Mouse (Mus musculus) hindbrain, embryonic 10.5 days (tissue): ENCODE measurements at regions not wholly inside any gene's neighbourhood (a gene's known extent, or its start where the extent isn't known, plus 50 kb on each side); places are given as distances from the start of the nearest gene placed in this dataset.

Experiments
- DNase-seq: peaks from one replicate; pipeline ENCODE4 v3.0.0-alpha.2; 2017; ENCODE audit warnings: low spot score
- H3K27ac ChIP-seq: fragments of 300-500 bp; sonication (generic); 2 replicates; pipeline ENCODE4 v1.5.1; 2016; ENCODE audit warnings: mild to moderate bottlenecking, moderate library complexity
- H3K27me3 ChIP-seq: fragments of 300-500 bp; sonication (generic); 2 replicates; pipeline ENCODE4 v1.6.1; 2016; ENCODE audit warnings: mild to moderate bottlenecking; ENCODE audit not compliant: poor library complexity, insufficient read depth, severe bottlenecking
- H3K36me3 ChIP-seq: fragments of 300-500 bp; sonication (generic); 2 replicates; pipeline ENCODE4 v1.6.1; 2016; ENCODE audit warnings: mild to moderate bottlenecking, moderate library complexity
- H3K4me1 ChIP-seq: fragments of 300-500 bp; sonication (generic); replicated peaks from 2 replicates; pipeline ENCODE4 v1.6.1; 2016; ENCODE audit warnings: mild to moderate bottlenecking
- H3K4me3 ChIP-seq: fragments of 300-500 bp; sonication (generic); 2 replicates; pipeline ENCODE4 v1.5.1; 2016; ENCODE audit warnings: mild to moderate bottlenecking, moderate library complexity
- H3K9me3 ChIP-seq: fragments of 300-500 bp; sonication (generic); 2 replicates; pipeline ENCODE4 v1.6.1; 2016; ENCODE audit warnings: mild to moderate bottlenecking, moderate library complexity
- WGBS: fragments of 180-500 bp; shearing (Covaris S2); methylation state at CpG from one replicate; pipeline ENCODE4 v1.1.7; 2016; 5-methylcytosine and 5-hydroxymethylcytosine counted together

DNA sequence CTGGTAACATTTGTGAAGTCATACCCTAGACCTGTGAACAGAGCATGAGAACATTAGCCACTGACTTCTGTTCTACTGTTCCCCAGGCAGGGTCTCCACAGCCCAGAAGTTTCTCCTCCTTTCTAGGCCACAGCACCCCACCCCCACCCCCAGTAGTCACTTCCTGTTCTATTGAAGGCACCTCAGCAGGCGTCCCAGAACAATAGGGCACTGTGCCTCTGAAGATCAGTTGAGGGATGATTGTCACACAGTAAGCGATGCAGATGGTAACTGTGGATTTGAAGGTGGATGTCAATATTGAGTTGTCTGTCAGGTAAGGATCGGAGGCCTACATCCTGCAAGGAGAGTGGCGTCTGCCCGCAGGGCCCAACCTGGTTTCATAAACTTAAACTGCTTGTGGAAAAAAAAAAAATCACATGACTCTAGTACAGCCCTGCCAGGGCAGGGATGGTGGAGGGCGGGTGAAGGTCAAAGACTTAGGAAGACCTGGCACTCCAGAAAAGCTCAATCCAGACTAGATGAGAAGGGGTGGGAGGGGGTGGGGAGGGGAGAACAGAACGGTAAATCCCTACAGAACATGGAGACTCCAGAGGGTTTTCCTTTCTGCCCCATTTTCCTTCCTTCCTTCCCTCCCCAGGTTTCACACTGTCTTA is 103.1 kb upstream of the Rybp start:
- no peaks in the 10 kb centered on the region for H3K9me3 ChIP-seq
- no peak for DNase-seq
- WGBS, result 74% methylated on average over 7 of the region's 7 CpGs

GRCm38 (mm10) chr6:100387042-100387441 is 99.8 kb upstream of the Rybp start:
- H3K4me3 ChIP-seq, result no peak overlapping the region
- H3K9me3 ChIP-seq, result no peaks in the 10 kb centered on the region
- no peak for DNase-seq
- no peak overlapping the region for H3K27ac ChIP-seq
- H3K4me1 ChIP-seq, result peaks cover 10% of the 10 kb centered on the region
- 42% methylated on average over 5 of the region's 5 CpGs for WGBS
- H3K36me3 ChIP-seq, result no peaks in the 10 kb centered on the region
- H3K27me3 ChIP-seq, result peaks cover 61% of the 10 kb centered on the region

More for the DNA sequence above, 103.1 kb upstream of the Rybp start:
- Histone ChIP-seq H3K27me3 (peaks cover 33% of the 10 kb centered on the region), H3K4me1 (peaks cover 7% of the 10 kb centered on the region), H3K27ac (no peak overlapping the region), H3K4me3 (no peak overlapping the region), H3K36me3 (no peaks in the 10 kb centered on the region)

DNA sequence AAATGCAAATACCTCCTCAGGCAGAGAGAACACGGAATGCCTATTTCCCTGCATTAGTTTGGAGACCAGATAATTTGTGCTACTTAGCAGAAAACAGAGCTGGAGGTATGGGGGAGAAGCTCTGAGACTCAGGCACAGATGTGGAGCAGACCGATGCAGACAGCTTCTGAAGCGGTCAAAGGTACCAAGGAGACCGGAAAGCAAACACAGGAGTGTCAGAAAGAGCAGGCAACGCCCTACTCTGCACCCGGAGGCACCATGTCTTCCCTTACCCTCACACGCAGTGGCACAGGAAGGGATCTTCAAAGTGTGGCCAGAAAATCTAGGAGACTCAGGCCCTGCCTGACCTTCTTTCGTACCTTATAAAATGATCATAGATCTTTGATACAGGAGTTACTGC is 98.4 kb upstream of the Rybp start:
- H3K27me3 ChIP-seq, result peaks cover 70% of the 10 kb centered on the region
- WGBS, result 65% methylated on average over 8 of the region's 8 CpGs
- no peak overlapping the region for H3K27ac ChIP-seq
- H3K4me1 ChIP-seq, result peaks cover 18% of the 10 kb centered on the region
- H3K9me3 ChIP-seq, result no peaks in the 10 kb centered on the region
- DNase-seq, result no peak
- no peaks in the 10 kb centered on the region for H3K36me3 ChIP-seq
- no peak overlapping the region for H3K4me3 ChIP-seq

GRCm38 (mm10) chr6:100381046-100381445 is 93.8 kb upstream of the Rybp start:
- Histone ChIP-seq H3K4me3 (no peak overlapping the region), H3K27me3 (peaks cover 82% of the 10 kb centered on the region)
- 85% methylated on average over 5 of the region's 5 CpGs for WGBS

DNA sequence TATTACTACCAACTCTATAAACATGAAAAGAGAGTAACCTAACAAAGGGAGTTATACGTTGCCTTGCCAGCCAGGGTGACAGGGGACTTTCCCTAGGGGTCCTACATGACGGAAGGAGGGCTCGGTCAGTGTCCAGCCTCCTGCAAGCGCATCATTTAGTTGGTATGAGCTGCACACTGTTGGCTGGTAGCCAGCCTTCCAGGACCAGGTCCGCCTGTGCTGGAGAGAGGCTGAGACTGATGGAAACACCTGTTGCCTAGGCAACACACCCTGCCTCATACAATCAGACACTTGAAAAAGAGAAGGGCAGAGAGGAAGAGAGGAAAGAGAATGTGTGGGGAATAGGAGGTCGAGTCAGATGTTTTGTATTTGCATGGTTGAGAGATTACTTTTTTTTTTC is 93.3 kb upstream of the Rybp start:
- Histone ChIP-seq H3K36me3 (no peaks in the 10 kb centered on the region), H3K9me3 (no peaks in the 10 kb centered on the region), H3K4me1 (peaks cover 44% of the 10 kb centered on the region), H3K27me3 (peaks cover 82% of the 10 kb centered on the region), H3K27ac (no peak overlapping the region), H3K4me3 (no peak overlapping the region)
- WGBS, result 34% methylated on average over 6 of the region's 6 CpGs
- DNase-seq, result peak; percentile 27

More at GRCm38 (mm10) chr6:100381046-100381445, 93.8 kb upstream of the Rybp start:
- Histone ChIP-seq H3K9me3 (no peaks in the 10 kb centered on the region), H3K4me1 (peaks cover 41% of the 10 kb centered on the region), H3K36me3 (no peaks in the 10 kb centered on the region), H3K27ac (no peak overlapping the region)
- no peak for DNase-seq

DNA sequence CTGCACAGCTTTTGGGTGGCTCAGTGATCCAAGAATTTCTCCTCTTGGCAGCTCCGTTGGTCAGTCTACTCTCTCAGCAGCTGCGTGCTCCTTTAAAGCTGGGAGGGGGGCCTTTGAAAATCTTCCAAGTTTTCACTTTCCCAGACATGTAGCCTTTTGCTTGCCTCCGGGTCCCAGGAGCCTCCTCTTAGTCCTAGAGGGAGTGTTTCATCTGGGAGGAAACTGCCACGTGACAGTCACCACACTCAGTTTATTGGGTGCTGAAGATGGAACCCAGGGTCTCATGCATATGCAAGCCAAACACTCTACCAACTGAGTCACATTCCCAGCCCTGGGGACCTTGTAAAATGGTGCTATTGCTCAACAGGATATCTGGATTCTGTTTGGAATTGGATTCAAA is 92.5 kb upstream of the Rybp start:
- no peak overlapping the region for H3K4me3 ChIP-seq
- WGBS, result 55% methylated on average over 4 of the region's 4 CpGs
- H3K27ac ChIP-seq, result no peak overlapping the region
- peaks cover 44% of the 10 kb centered on the region for H3K4me1 ChIP-seq
- peaks cover 80% of the 10 kb centered on the region for H3K27me3 ChIP-seq
- no peak for DNase-seq
- no peaks in the 10 kb centered on the region for H3K9me3 ChIP-seq
- no peaks in the 10 kb centered on the region for H3K36me3 ChIP-seq

GRCm38 (mm10) chr6:100378533-100378874 is 91.2 kb upstream of the Rybp start:
- Histone ChIP-seq H3K9me3 (no peaks in the 10 kb centered on the region), H3K4me1 (peaks cover 41% of the 10 kb centered on the region), H3K4me3 (no peak overlapping the region), H3K27me3 (peaks cover 73% of the 10 kb centered on the region), H3K36me3 (no peaks in the 10 kb centered on the region), H3K27ac (no peak overlapping the region)
- no peak for DNase-seq
- 62% methylated on average over 4 of the region's 4 CpGs for WGBS

DNA sequence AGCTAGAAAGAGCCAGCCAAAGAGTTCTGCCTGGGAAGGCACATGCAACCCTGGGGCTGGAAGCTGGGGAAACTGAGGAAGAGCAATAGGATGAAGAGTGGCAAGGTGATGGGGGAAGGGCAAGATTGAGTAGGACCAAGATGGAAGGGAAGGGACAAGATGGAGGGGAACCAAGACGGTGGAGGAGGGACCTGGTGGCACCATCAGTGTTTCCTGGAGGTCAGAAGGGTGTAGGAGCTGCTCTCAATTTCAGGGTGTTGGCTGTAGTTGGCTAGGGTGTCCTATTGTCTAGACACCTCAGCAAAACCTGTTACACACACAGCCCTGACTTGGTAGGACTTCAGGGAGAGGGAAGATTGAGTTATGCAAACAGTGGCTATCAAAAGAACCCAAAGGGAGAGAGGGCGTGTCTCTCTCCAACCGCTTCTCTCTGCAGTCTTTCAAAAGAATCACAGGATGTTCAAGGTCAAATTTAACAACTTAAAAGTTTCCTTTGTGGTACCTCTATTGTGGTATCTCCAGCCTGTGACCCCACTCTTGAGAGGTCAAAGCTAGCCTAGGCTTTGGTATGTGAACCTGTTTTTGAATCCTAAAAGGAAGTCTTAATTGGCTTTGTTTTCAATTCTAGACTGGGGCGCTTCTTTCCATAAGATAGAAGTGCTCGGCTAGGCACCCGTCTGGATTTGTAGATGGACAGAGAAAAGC is 90.7 kb upstream of the Rybp start:
- Histone ChIP-seq H3K27me3 (peaks cover 73% of the 10 kb centered on the region), H3K9me3 (no peaks in the 10 kb centered on the region), H3K27ac (no peak overlapping the region), H3K4me3 (no peak overlapping the region), H3K36me3 (no peaks in the 10 kb centered on the region), H3K4me1 (peaks cover 41% of the 10 kb centered on the region)
- 46% methylated on average over 6 of the region's 6 CpGs for WGBS
- DNase-seq, result no peak

- H3K27ac ChIP-seq, result no peak overlapping the region
- peaks cover 41% of the 10 kb centered on the region for H3K4me1 ChIP-seq
- 28% methylated on average over 9 of the region's 9 CpGs for WGBS
- H3K36me3 ChIP-seq, result no peaks in the 10 kb centered on the region
- no peak for DNase-seq
- peaks cover 72% of the 10 kb centered on the region for H3K27me3 ChIP-seq
- H3K9me3 ChIP-seq, result no peaks in the 10 kb centered on the region
- no peak overlapping the region for H3K4me3 ChIP-seq
Observed at GRCm38 (mm10) chr6:100376656-100377055, 89.4 kb upstream of the Rybp start.

- Histone ChIP-seq H3K36me3 (no peaks in the 10 kb centered on the region), H3K4me3 (no peak overlapping the region), H3K27ac (no peak overlapping the region), H3K9me3 (no peaks in the 10 kb centered on the region), H3K27me3 (peaks cover 50% of the 10 kb centered on the region), H3K4me1 (peaks cover under 1% of the 10 kb centered on the region; the same call in 1 of the 2 replicates)
- 96% methylated on average over 1 of the region's 1 CpGs for WGBS
- DNase-seq, result no peak
Observed at GRCm38 (mm10) chr6:100370828-100371227, 83.5 kb upstream of the Rybp start.

GRCm38 (mm10) chr6:100370358-100370757 is 83.1 kb upstream of the Rybp start:
- H3K27ac ChIP-seq, result no peak overlapping the region
- no peak for DNase-seq
- no peak overlapping the region for H3K4me3 ChIP-seq
- H3K36me3 ChIP-seq, result no peaks in the 10 kb centered on the region
- peaks cover 49% of the 10 kb centered on the region for H3K27me3 ChIP-seq
- no peaks in the 10 kb centered on the region for H3K9me3 ChIP-seq
- 88% methylated on average over 5 of the region's 5 CpGs for WGBS
- no peaks in the 10 kb centered on the region for H3K4me1 ChIP-seq

DNA sequence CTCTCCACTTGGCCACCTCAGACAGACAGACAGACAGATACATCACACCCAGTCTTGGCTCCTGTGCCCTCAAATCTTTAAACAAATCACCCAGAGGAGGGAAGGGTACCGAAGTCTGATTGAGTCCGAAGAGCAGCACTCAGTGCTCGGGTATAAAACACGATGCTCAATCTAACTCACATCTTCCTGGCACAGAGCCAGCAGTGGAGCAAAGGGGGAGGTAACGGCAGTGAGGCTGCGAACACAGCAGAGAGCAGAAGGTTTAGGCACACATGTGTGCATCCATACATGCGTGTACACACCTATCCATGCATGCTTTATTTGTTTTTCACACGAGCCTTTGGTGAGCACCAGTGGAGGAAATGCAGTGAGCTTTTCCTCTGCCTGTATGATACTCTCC is 78.9 kb upstream of the Rybp start:
- H3K4me1 ChIP-seq, result no peaks in the 10 kb centered on the region
- H3K36me3 ChIP-seq, result no peaks in the 10 kb centered on the region
- WGBS, result 89% methylated on average over 8 of the region's 8 CpGs
- no peak overlapping the region for H3K27ac ChIP-seq
- H3K9me3 ChIP-seq, result no peaks in the 10 kb centered on the region
- no peak overlapping the region for H3K4me3 ChIP-seq
- peaks cover 42% of the 10 kb centered on the region for H3K27me3 ChIP-seq
- no peak for DNase-seq

- 87% methylated on average over 4 of the region's 4 CpGs for WGBS
- DNase-seq, result no peak
- H3K27ac ChIP-seq, result no peak overlapping the region
- H3K9me3 ChIP-seq, result no peaks in the 10 kb centered on the region
- no peaks in the 10 kb centered on the region for H3K4me1 ChIP-seq
- H3K4me3 ChIP-seq, result no peak overlapping the region
- H3K36me3 ChIP-seq, result no peaks in the 10 kb centered on the region
- H3K27me3 ChIP-seq, result peaks cover 42% of the 10 kb centered on the region
Observed at GRCm38 (mm10) chr6:100365791-100366190, 78.5 kb upstream of the Rybp start.
